Mouse (Mus musculus): Measurements from ENCODE around the gene 6430531B16Rik.

6430531B16Rik gene

GRCm38 (mm10) chr7:139978278-139978892 is at the start of gene 6430531B16Rik:
Gene 6430531B16Rik (minus strand): TSS chr7:139978755.
- DNase-seq (ENCODE audit: low spot score in 2 of 2) = peak; percentile 54 to 67

- DNase-seq (ENCODE audit: low spot score in 2 of 2) = no peak
Measured at GRCm38 (mm10) chr7:140011336-140011735, 32.8 kb upstream of the 6430531B16Rik start.

GRCm38 (mm10) chr7:140007781-140008180 is 29.2 kb upstream of the 6430531B16Rik start:
- no peak for DNase-seq (ENCODE audit: low spot score in 2 of 2)

GRCm38 (mm10) chr7:140006861-140007611 is 28.5 kb upstream of the 6430531B16Rik start:
- no peak for DNase-seq (ENCODE audit: low spot score in 2 of 2)

GRCm38 (mm10) chr7:140004666-140005065 is 26.1 kb upstream of the 6430531B16Rik start:
- DNase-seq (ENCODE audit: low spot score in 2 of 2) = no peak

- DNase-seq (ENCODE audit: low spot score in 2 of 2) = no peak
Measured at GRCm38 (mm10) chr7:140001086-140001740, 22.7 kb upstream of the 6430531B16Rik start.

GRCm38 (mm10) chr7:139998691-139999350 is 20.3 kb upstream of the 6430531B16Rik start:
- DNase-seq (ENCODE audit: low spot score in 2 of 2) = no peak

GRCm38 (mm10) chr7:139994676-139995075 is 16.1 kb upstream of the 6430531B16Rik start:
- DNase-seq (ENCODE audit: low spot score in 2 of 2) = peak in 1 of 2 experiments; percentile 58

- no peak for DNase-seq (ENCODE audit: low spot score in 2 of 2)
Measured at GRCm38 (mm10) chr7:139994202-139994601, 15.6 kb upstream of the 6430531B16Rik start.

- DNase-seq (ENCODE audit: low spot score in 2 of 2) = no peak
Measured at GRCm38 (mm10) chr7:139993532-139993931, 15.0 kb upstream of the 6430531B16Rik start.

GRCm38 (mm10) chr7:139992406-139992805 is 13.9 kb upstream of the 6430531B16Rik start, which contains the start of gene Adam8:
Gene Adam8 (minus strand): TSS chr7:139992562.
- no peak for DNase-seq (ENCODE audit: low spot score in 2 of 2)

- DNase-seq (ENCODE audit: low spot score in 2 of 2) = no peak
Measured at GRCm38 (mm10) chr7:139990864-139991394, 12.4 kb upstream of the 6430531B16Rik start.

- DNase-seq (ENCODE audit: low spot score in 2 of 2) = no peak
Measured at GRCm38 (mm10) chr7:139988272-139988671, 9.7 kb upstream of the 6430531B16Rik start.

GRCm38 (mm10) chr7:139984505-139984904 is 6.0 kb upstream of the 6430531B16Rik start:
- DNase-seq (ENCODE audit: low spot score in 2 of 2) = no peak

GRCm38 (mm10) chr7:139982058-139982457 is 3.5 kb upstream of the 6430531B16Rik start:
- no peak for DNase-seq (ENCODE audit: low spot score in 2 of 2)

- DNase-seq (ENCODE audit: low spot score in 2 of 2) = no peak
Measured at GRCm38 (mm10) chr7:139980778-139981177, 2.2 kb upstream of the 6430531B16Rik start.

GRCm38 (mm10) chr7:139979011-139979719 is 610 bp upstream of the 6430531B16Rik start:
- DNase-seq (ENCODE audit: low spot score in 2 of 2) = no peak

GRCm38 (mm10) chr7:139975471-139975870 is 3.1 kb downstream of the 6430531B16Rik start:
- no peak for DNase-seq (ENCODE audit: low spot score in 2 of 2)

- no peak for DNase-seq (ENCODE audit: low spot score in 2 of 2)
Measured at GRCm38 (mm10) chr7:139974307-139974706, 4.2 kb downstream of the 6430531B16Rik start.

GRCm38 (mm10) chr7:139972923-139973331 is 5.6 kb downstream of the 6430531B16Rik start:
- no peak for DNase-seq (ENCODE audit: low spot score in 2 of 2)

GRCm38 (mm10) chr7:139971436-139971835 is 7.1 kb downstream of the 6430531B16Rik start:
- DNase-seq (ENCODE audit: low spot score in 2 of 2) = no peak
